Mouse (Mus musculus): Measurements from ENCODE around the gene A930033H14Rik.

DNA sequence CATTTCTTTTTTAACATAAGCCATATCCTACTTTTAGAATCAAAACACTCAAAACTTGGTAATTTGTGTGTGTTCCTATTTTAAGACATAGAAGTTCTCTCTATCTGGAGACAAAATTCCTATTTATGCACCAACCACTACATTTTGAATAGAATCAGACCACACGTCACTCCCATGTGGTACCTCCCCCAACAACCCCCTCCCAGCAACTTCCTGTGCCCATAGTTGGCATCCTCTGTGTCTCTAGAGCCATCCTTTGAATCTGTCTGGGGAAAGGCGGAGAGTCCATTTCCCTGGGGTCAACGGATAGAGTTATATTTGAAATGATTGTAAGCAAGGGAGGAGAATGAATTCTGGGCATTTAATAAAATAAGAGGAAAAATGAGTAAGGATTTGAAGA is 36.8 kb downstream of the A930033H14Rik start:
- TF ChIP-seq CTCF (IDR thresholded peaks at IDR 0.05) (no peak), EP300 (IDR thresholded peaks at IDR 0.05) (no peak)
